Comparison of ENCODE assay signal across 8 mouse cellular contexts in genomic region chr3:89647268-89647874, GRCm38 (mm10).
DNase-seq lines count a peak whose midpoint lies in the region; ATAC-seq lines count a peak whose summit lies in the region.

No protein-coding gene starts in this region.

- WGBS in heart, embryonic 15.5 days, result 70% methylated on average over 6 of the region's 6 CpGs
- 39% methylated on average over 6 of the region's 6 CpGs for WGBS in hindbrain, embryonic 10.5 days
- WGBS in midbrain, embryonic 16.5 days, result 15% methylated on average over 6 of the region's 6 CpGs

- H3K27me3 ChIP-seq in heart, embryonic 15.5 days, result no peaks in the 10 kb centered on the region
- no peaks in the 10 kb centered on the region for H3K27me3 ChIP-seq in hindbrain, embryonic 10.5 days (ENCODE audit: insufficient read depth, poor library complexity, severe bottlenecking)
- H3K27me3 ChIP-seq in midbrain, embryonic 16.5 days (ENCODE audit: control insufficient read depth, insufficient read depth, low read depth, low read length), result no peaks in the 10 kb centered on the region

- DNase-seq in heart, adult 9 months (ENCODE audit: low spot score in 2 of 2), result no peak
- peak; percentile 27 to 30 for DNase-seq in adrenal gland, postnatal 36 days
- DNase-seq in hindbrain, embryonic 10.5 days (ENCODE audit: low spot score), result peak; percentile 65
- DNase-seq in gastrocnemius, adult 8-10 months (ENCODE audit: low spot score in 2 of 2), result no peak
- DNase-seq in thymus, postnatal 10 days (ENCODE audit: low spot score in 2 of 2), result no peak
- no peak for DNase-seq in cerebellum, adult 11 months

- H3K4me3 ChIP-seq in heart, embryonic 15.5 days, result no peak overlapping the region
- H3K4me3 ChIP-seq in hindbrain, embryonic 10.5 days, result 0 out of 2 replicates have a peak overlapping the region, but pooled peaks have one; percentile 9
- no peak overlapping the region for H3K4me3 ChIP-seq in midbrain, embryonic 16.5 days (ENCODE audit: low read depth, low read length)

- H3K9me3 ChIP-seq in heart, embryonic 15.5 days (replicated peaks), result no peaks in the 10 kb centered on the region
- no peaks in the 10 kb centered on the region for H3K9me3 ChIP-seq in hindbrain, embryonic 10.5 days
- H3K9me3 ChIP-seq in midbrain, embryonic 16.5 days (replicated peaks; ENCODE audit: control insufficient read depth, low read length, poor library complexity, severe bottlenecking), result no peaks in the 10 kb centered on the region

- H3K4me2 ChIP-seq in heart, embryonic 15.5 days, result no peak overlapping the region
- no peak overlapping the region for H3K4me2 ChIP-seq in midbrain, embryonic 16.5 days (ENCODE audit: low read length)

- no peak overlapping the region for H3K9ac ChIP-seq in heart, embryonic 15.5 days
- H3K9ac ChIP-seq in midbrain, embryonic 16.5 days (ENCODE audit: low read depth, low read length), result peak overlapping the region; percentile 10; the same call in 1 of the 2 replicates

- H3K36me3 ChIP-seq in heart, embryonic 15.5 days, result no peaks in the 10 kb centered on the region
- H3K36me3 ChIP-seq in hindbrain, embryonic 10.5 days, result no peaks in the 10 kb centered on the region
- no peaks in the 10 kb centered on the region for H3K36me3 ChIP-seq in midbrain, embryonic 16.5 days (ENCODE audit: control insufficient read depth, insufficient read depth, low read length)

- peaks cover 40% of the 10 kb centered on the region for H3K4me1 ChIP-seq in heart, embryonic 15.5 days (replicated peaks)
- peaks cover 80% of the 10 kb centered on the region for H3K4me1 ChIP-seq in hindbrain, embryonic 10.5 days (replicated peaks)
- peaks cover 40% of the 10 kb centered on the region for H3K4me1 ChIP-seq in midbrain, embryonic 16.5 days (ENCODE audit: control insufficient read depth, insufficient read depth, low read length)

- H3K27ac ChIP-seq in heart, embryonic 15.5 days, result peak overlapping the region; percentile 63
- H3K27ac ChIP-seq in hindbrain, embryonic 10.5 days, result peak overlapping the region; percentile 93
- peak overlapping the region; percentile 87 for H3K27ac ChIP-seq in midbrain, embryonic 16.5 days (ENCODE audit: low read length)

- no peak; the same call in 1 of the 2 replicates for ATAC-seq in heart, embryonic 15.5 days (replicated peaks; ENCODE audit: insufficient number of reproducible peaks, insufficient read depth, low FRiP score, low read depth)
- ATAC-seq in midbrain, embryonic 16.5 days, result peak; percentile 66

Comparison
In these comparisons a context has a peak if more than half of its experiments do, and no peak if none do; other contexts are left out.
1. DNase-seq: peak in adrenal gland, postnatal 36 days (2 of 2) and hindbrain, embryonic 10.5 days (single experiment); none in heart, adult 9 months (0 of 2), gastrocnemius, adult 8-10 months (0 of 2), thymus, postnatal 10 days (0 of 2) and cerebellum, adult 11 months (single experiment).
2. Peak in every context shown above with its lines, with median percentiles within 50 percentile points of each other: H3K27ac ChIP-seq.